Mouse (Mus musculus) hematopoietic stem cell, adult 5-6 weeks (primary cell): Measurements from ENCODE around the gene Vps33a. TPM values are rescaled to one million over a fixed set of nuclear protein-coding genes. Genes with fewer than 3 reads are reported as not detected.
"Not testable (repeated sequence)": the region's sequence is repeated elsewhere in the genome, so short reads cannot be mapped to it uniquely, and the experiment has no call there.

ENCODE experiments used
- ATAC-seq, 2 experiments: fragments of 125-278 bp in 1 of 2; replicated peaks in 1 of 2; 2 replicates each; pipeline ENCODE4 v1.8.0; 2016 to 2017; ENCODE audit warnings: inconsistent platforms in 2 of 2, mild to moderate bottlenecking in 2 of 2, moderate number of reproducible peaks in 2 of 2, low read depth in 1 of 2, moderate TSS enrichment in 1 of 2; ENCODE audit not compliant: low FRiP score in 2 of 2, poor library complexity in 2 of 2, severe bottlenecking in 2 of 2, insufficient read depth in 1 of 2, low TSS enrichment in 1 of 2
- total RNA-seq: library from RNA; stranded (forward); fragments of 172-1452, 232-1000 nt; gene quantifications from 2 replicates; pipeline ENCODE4 v1.2.3, GENCODE M21; 2017

Vps33a gene
- total RNA-seq, 1 experiment from 2014 or later, result 19.9 TPM

GRCm38 (mm10) chr5:123530056-123530455 is 42.8 kb downstream of the Vps33a start:
- ATAC-seq, result no peak

DNA sequence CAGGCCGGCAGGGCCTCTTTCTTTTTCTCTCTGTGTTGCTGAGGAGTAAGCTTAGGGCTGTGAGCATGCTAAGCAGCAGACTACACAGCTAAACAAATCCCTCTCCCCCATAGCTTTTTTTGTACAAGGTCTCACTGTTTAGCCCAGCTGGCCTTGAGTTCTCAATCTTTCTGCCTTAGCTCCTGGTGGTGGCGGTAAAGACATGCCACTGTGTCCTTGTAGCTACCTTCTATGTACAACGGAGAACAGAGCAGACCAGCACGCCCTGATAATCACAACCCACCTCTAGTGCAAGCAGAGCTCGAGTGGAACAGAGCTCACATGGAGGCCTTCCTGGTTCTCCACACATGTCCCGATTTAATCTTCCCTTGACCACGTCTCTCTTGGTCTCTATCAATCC is 44.2 kb downstream of the Vps33a start:
- ATAC-seq, result no peak

DNA sequence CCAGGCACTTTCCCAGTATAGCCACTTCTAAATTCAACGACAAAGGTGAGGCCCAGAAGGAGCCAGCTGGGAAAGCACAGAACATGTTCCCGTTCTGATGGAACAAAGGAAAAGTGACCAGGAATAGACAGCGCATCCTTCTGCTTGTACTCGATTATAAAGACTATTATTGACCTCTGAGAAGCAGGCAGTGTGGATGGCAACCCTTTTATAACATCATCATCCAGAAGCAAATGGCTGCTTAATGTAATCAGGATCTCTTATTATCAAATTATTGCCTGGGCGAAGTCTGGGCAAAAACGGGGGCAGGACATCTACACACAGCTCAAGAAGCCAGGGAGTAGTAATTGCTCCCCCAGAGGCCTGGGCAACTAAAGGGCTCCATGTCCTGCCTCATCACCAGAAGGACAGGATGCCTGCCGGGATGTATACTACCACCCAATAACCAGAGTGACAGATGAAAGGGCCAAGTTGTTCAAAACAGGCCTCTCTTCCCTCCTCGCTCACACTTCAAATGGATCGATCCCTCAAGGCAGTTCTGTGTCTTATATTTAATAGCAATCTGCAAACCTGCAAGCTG is 46.8 kb downstream of the Vps33a start:
- ATAC-seq, result no peak

DNA sequence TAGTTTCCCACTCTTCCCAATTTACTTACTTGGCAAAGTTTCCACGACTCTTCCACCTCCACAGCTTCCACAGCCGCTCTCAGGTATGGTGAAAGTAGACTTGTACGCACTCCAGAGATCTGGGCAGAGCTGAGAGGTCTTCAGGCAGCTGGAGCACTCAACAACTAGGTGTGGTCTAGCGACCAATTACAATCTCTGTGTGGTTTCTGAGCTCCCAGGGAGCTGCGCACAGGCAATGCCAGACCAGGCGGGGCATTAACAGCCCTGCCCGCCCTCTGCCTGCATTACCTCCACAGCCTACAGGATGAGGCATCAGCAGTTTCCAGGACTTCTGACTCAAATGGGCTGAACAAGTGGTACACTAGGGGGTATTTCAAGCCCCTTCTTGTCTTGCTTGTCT is 47.6 kb downstream of the Vps33a start, which contains the start of gene Gm49027:
TSS of gene Gm49027 (minus strand) at position 208 of the 400 bp plus-strand sequence.
- ATAC-seq, result no peak

GRCm38 (mm10) chr5:123524393-123524750 is 48.5 kb downstream of the Vps33a start:
- ATAC-seq, result peak; percentile 57 to 78

DNA sequence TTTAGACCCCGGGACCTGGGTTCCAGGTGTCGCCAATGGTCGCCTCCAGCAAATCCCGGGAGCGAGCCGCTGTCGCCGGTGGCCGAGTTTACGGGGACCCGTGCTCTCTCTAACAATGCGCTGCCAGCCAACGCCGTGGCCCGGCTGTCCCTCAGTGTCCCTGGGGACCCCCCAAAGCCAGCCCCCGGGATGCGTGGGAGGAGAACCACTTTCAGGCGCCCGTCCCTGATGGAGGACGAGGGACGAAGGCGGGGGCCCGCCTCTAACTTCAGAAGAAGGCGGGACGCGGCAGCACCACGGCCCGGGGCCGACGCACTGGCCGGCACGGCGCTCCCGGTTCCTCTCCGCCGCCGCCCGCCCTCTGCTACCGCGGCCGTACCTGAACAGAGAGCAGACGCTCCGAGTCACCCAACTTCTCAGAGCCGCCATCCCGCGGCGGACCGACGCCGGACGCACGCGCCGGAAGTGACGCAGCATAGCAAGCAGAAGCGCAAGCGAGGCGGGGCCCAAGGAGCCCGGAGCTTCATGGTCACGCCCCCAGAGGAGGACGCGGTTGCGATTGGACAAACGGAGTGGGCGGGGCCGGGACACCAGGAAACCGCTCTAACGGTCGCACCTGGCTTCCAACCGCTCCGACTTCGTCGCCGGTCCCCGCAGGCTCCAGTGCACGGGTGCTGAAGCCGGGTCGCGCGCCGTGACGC is 49.0 kb downstream of the Vps33a start, which contains the start of gene Diablo:
TSS of gene Diablo (minus strand) at position 485 of the 701 bp plus-strand sequence.
- peak; percentile 93 to 95 for ATAC-seq

DNA sequence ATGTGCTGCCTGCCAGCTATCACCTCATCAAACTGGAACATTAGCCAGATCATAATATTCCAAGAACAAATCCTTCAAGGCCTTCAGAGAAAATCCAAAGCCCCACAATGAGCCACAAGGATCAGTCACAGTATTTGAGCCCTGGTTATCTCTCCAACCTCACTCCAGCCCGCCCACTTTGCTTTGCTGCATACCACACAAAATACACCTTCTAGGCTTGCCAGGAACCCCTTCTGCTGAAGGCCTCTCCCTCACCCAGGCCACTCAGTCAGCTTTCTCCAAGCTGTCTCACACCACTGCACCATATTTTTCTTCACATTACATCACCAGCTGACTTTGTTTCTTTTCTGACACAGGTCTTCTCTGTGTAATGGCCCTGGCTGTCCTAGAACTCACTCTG is 50.7 kb downstream of the Vps33a start:
- ATAC-seq, result no peak

- no peak for ATAC-seq
Observed at GRCm38 (mm10) chr5:123521621-123522020, 51.2 kb downstream of the Vps33a start.

DNA sequence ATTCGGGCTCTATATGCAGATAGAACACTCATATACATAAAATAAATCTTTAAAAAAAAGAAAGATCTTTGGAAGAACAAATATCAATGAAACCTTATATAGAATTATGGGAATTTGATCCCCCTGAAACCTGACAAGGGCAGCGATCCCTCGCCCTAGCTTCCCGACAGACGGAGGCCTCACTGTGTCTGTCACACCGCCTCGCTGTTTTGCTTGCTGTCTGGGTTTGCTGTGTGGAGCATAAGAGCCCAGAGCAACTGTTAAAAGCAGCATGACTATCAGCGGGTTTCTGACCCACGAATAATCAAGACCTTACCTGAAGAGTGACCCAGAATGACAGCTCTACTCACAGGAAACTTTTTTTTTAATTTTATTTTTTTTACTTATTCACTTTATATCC is 52.2 kb downstream of the Vps33a start:
- no peak for ATAC-seq

DNA sequence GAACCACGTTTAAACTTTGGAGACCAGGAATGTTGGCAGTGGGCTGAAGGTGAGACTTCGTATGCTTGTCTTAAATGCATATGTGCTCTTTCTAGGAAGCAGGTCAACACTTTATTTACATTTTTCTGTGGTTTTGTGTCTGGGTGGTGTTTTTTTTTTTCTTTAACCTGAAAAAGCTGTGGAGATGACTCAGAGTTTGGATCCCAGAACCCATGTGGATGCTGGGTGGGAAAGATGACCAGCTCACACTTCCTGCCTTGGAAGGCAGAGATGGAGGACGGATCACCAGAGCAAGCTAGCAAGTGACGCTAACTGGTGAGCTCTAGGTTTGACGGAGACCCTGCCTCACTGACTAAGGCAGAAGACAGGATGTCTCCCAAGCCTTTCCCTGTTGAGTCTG is 58.0 kb downstream of the Vps33a start:
- no peak for ATAC-seq

DNA sequence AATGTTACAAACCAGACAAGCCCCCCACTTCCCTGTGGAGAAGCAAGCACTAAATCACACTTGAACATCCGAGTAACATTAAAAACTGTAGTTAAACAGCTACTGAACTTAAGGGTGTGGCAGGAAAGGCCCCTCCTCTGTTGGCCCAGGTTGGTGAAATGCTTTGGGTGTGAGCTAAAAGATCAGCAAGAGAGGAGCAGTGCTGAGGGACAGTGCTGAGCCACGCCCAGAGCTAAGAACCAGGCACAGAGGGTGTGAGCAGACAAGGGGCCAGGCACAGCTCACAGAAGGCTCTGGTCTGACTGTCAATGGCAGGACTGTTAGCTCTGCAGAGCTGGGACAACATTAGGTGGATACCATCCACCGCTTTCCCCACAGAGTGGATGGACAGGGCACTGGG is 60.7 kb downstream of the Vps33a start:
- no peak for ATAC-seq

DNA sequence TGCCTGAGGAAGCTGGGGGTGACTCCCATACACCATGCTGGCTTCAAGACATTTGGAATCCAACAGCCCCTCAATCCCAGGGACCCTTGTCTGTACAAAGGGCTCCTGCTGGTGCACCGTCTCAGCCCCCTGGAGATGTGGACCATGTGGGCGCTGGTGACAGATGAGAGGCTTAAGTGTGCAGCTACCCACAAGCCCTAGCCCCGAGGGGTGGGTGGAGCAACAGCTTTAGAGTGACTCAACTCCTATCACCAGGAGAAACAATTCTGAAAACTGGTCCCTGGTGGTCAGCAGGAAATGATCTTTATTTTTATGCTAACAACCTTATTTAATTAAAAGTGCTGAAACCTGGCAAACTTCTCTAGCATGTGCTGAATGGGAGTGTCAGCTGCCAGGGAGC is 61.4 kb downstream of the Vps33a start:
- ATAC-seq, result not testable (repeated sequence)

DNA sequence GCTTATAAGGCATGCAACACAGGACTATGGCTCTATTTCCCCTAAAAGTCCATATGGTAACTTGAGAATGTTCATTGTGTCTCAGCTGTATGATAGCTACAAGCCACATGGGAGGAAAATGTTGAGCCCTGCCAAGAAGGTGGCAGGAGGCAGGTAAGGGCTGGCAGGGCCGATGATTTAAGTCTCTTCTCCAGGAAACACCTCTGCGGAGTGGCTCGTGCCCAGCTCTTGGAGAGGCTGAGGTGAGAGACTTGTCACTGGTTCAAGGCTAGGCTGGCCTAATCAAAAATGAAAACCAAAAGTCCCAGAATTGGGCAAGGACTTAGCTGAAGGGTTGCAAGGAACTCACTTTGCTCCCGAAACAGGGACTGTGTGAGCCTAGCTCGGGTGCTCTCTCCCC is 62.7 kb downstream of the Vps33a start, which contains the start of gene B3gnt4:
TSS of gene B3gnt4 (plus strand) at position 301 of the 400 bp plus-strand sequence.
- ATAC-seq, result no peak

- ATAC-seq, result no peak
Observed at GRCm38 (mm10) chr5:123508921-123509320, 63.9 kb downstream of the Vps33a start.

DNA sequence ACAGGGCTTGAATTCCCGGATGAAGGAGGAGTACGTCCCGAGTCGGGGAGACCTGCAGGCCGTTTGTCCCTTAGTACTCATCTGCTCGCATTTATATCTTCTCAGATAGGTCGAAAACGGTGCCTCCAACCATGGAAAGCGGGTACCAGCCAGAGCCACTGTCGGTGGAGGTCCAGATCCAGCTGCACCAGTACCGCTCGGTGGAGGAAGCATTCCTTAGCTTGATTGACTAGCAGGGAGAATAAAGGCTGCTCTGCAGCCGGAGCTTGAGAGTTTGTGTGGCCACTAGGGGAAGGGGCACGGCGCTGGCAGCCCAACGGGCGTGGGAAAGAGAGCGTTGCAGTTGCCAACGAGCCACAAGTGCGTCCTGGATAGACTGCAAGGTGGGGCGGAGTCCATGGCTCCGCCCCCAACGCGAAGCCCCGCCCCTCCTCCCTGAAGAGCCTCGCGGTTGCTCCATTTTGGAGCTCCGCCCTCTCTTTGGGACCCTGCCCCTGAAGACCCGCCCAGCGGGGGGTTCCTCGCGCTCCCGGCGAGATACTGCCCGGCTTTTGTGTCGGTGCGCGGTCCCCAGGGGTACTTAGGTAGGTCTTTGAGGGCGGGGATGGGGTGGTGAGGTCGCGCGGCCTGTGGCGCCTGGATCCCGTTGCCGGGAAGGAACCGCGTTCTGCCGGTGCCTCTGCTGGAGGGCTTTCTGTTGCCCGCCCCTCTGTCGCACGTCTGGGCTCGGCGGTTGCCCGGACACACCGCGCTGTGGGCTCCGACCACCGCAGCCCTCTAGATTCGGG is 64.7 kb downstream of the Vps33a start:
- ATAC-seq, result peak; percentile 74 to 85

GRCm38 (mm10) chr5:123501973-123502372 is 70.9 kb downstream of the Vps33a start:
- no peak for ATAC-seq

DNA sequence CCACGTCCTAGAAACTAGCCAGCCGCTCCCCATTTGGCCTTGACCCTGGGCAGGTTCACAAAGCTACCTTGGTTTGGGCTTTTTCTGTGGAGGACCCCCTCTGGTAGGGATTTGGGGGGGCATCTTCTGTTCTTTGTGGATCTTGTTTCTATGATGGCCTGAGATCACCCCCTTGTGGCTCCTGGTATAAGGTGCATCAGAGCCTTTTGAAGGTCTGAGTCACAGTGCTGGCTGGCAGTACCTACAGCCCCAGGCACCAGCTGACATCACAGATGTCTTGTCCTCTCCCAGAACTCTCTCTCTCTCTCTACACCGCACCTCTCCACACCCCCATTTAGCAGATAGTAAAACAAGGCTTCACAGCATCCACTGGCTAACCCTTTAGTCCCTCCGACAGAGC is 73.1 kb downstream of the Vps33a start:
- no peak; a peak in 1 of 4 replicates for ATAC-seq

DNA sequence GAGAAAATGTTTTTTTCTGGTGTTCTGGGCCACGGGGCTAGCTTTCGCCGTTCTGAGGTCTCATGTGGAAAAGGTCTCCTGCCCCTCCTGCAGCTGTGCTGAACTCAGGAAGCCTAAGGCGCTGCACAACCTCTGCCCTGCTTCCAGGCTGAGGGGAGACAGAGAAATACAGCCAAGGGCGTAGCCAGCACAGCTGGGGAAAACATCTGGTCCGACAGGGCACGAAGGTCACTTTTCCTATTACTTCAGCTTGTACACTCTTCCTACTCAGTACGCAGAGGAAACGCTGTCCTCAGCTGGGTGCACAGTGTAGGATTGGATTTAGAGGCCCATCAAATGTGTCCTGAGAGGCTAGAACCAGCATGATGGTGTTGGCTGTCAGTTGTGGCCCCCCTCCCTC is 82.9 kb downstream of the Vps33a start:
- no peak for ATAC-seq
